ENCODE assay signal across 8 mouse cellular contexts in genomic region chr5:130029142-130029897, GRCm38 (mm10). TPM values are rescaled to one million over a fixed set of nuclear protein-coding genes. Genes with fewer than 3 reads are reported as not detected.
DNase-seq lines count a peak whose midpoint lies in the region; ATAC-seq and TF ChIP-seq lines count a peak whose summit lies in the region.

Asl (minus strand) TSS chr5:130029247.
Crcp (plus strand) TSS chr5:130029290.

- 2% methylated on average over 46 of the region's 51 CpGs for WGBS in hindbrain, embryonic 11.5 days
- WGBS in lung, postnatal 0 days, result 1% methylated on average over 50 of the region's 51 CpGs

- no peaks in the 10 kb centered on the region for H3K4me1 ChIP-seq in hindbrain, embryonic 11.5 days (replicated peaks; ENCODE audit: control insufficient read depth, insufficient read depth, low read length)
- no peaks in the 10 kb centered on the region for H3K4me1 ChIP-seq in lung, postnatal 0 days (ENCODE audit: insufficient read depth, low read depth, low read length)

- POLR2A ChIA-PET in Patski (lab: Charles Lee), result no interaction called here

- H3K9me3 ChIP-seq in hindbrain, embryonic 11.5 days (ENCODE audit: control insufficient read depth, low read length), result no peaks in the 10 kb centered on the region
- H3K9me3 ChIP-seq in lung, postnatal 0 days (ENCODE audit: low read length), result no peaks in the 10 kb centered on the region

- no peaks in the 10 kb centered on the region for H3K36me3 ChIP-seq in hindbrain, embryonic 11.5 days (ENCODE audit: control insufficient read depth, insufficient read depth, low read length)
- H3K36me3 ChIP-seq in lung, postnatal 0 days (ENCODE audit: insufficient read depth, low read length), result no peaks in the 10 kb centered on the region

- peak; percentile 82 for ATAC-seq in Patski
- ATAC-seq in hindbrain, embryonic 11.5 days (ENCODE audit: low FRiP score), result peak; percentile 82
- peak; percentile 86 for ATAC-seq in lung, postnatal 0 days

- no peak for DNase-seq in Patski (ENCODE audit: low read depth, low spot score)
- peak; percentile 90 to 93 for DNase-seq in cerebellum, postnatal 10 days
- DNase-seq in frontal cortex, postnatal 10 days (ENCODE audit: low spot score in 2 of 2), result peak; percentile 57 to 82
- DNase-seq in hindbrain, embryonic 11.5 days (ENCODE audit: low spot score), result peak; percentile 85
- DNase-seq in layer of hippocampus, postnatal 10 days (ENCODE audit: low spot score in 2 of 2), result peak; percentile 77 to 85
- DNase-seq in lung, postnatal 0 days (ENCODE audit: low spot score), result peak; percentile 87
- peak; percentile 79 for DNase-seq in ovary, postnatal 10 days (ENCODE audit: low spot score)
- DNase-seq in thymus, postnatal 10 days (ENCODE audit: low spot score in 2 of 2), result peak; percentile 64 to 74

- CTCF ChIA-PET in Patski (lab: Charles Lee), result interaction anchor here (0.8 kb wide), 1 partner anchor 110 kb away, joined by 4 read pairs; no protein-coding TSS in a partner anchor

- TF ChIP-seq CTCF in Patski (IDR thresholded peaks at IDR 0.05), result no peak
- TF ChIP-seq CTCF in lung, postnatal 0 days (IDR thresholded peaks at IDR 0.05), result 0 out of 2 replicates have a peak, but pooled peaks have one; percentile 1

- peak within 1 kb of the TSS; percentile 68 for H3K4me3 ChIP-seq in hindbrain, embryonic 11.5 days (ENCODE audit: low read depth, low read length)
- H3K4me3 ChIP-seq in lung, postnatal 0 days (ENCODE audit: low read depth, low read length), result peak within 1 kb of the TSS; percentile 72

- in situ Hi-C loops in Patski (cut with MboI; ENCODE audit: low pct_unique_long_range_greater_than_20kb), result no loop called here

- H3K4me2 ChIP-seq in hindbrain, embryonic 11.5 days (replicated peaks; ENCODE audit: low read depth, low read length), result peak within 1 kb of the TSS; percentile 68
- H3K4me2 ChIP-seq in lung, postnatal 0 days (replicated peaks; ENCODE audit: low read depth, low read length), result peak within 1 kb of the TSS; percentile 68

- no peak for TF ChIP-seq EP300 in lung, postnatal 0 days (IDR thresholded peaks at IDR 0.05)

- H3K9ac ChIP-seq in hindbrain, embryonic 11.5 days (ENCODE audit: low read depth, low read length), result peak within 1 kb of the TSS; percentile 71
- peak within 1 kb of the TSS; percentile 73 for H3K9ac ChIP-seq in lung, postnatal 0 days (replicated peaks; ENCODE audit: low read depth)

- peak within 1 kb of the TSS; percentile 90 for H3K27ac ChIP-seq in hindbrain, embryonic 11.5 days (ENCODE audit: low read depth, low read length)
- peak within 1 kb of the TSS; percentile 85 for H3K27ac ChIP-seq in lung, postnatal 0 days (ENCODE audit: low read length)

- H3K27me3 ChIP-seq in Patski, result no peaks in the 10 kb centered on the region
- H3K27me3 ChIP-seq in hindbrain, embryonic 11.5 days (ENCODE audit: control insufficient read depth, insufficient read depth, low read length), result no peaks in the 10 kb centered on the region
- H3K27me3 ChIP-seq in lung, postnatal 0 days (replicated peaks; ENCODE audit: insufficient read depth, low read length), result no peaks in the 10 kb centered on the region

RNA-seq across cellular contexts. Expression of gene Asl, which starts in this region (rescaled TPM):
- 83.6 TPM for polyA plus RNA-seq in Patski (2021)
- polyA plus RNA-seq in hindbrain, embryonic 11.5 days (2014; fragmentation: Nextera tagmentation; extraction: Ambion mirVana), result 26.0 and 34.1 TPM in 2 replicates
- 10 to 100 TPM; 22.0 to 23.5 TPM for total RNA-seq in layer of hippocampus, postnatal 10 days (2021)
- 27.3 and 29.7 TPM in 2 replicates for polyA plus RNA-seq in lung, postnatal 0 days (2015; fragmentation: Nextera tagmentation; extraction: Ambion mirVana)

RNA-seq across cellular contexts. Expression of gene Crcp, which starts in this region (rescaled TPM):
- polyA plus RNA-seq in Patski (2021), result 39.7 TPM
- polyA plus RNA-seq in hindbrain, embryonic 11.5 days (2014; fragmentation: Nextera tagmentation; extraction: Ambion mirVana), result 42.2 and 44.8 TPM in 2 replicates
- total RNA-seq in layer of hippocampus, postnatal 10 days (2021), result 10 to 100 TPM; 34.4 to 34.7 TPM
- 31.0 and 31.5 TPM in 2 replicates for polyA plus RNA-seq in lung, postnatal 0 days (2015; fragmentation: Nextera tagmentation; extraction: Ambion mirVana)
